Mouse (Mus musculus): Measurements from ENCODE around the gene Gm43064. TPM values are rescaled to one million over a fixed set of nuclear protein-coding genes. Genes with fewer than 3 reads are reported as not detected.
"Not testable (repeated sequence)": the region's sequence is repeated elsewhere in the genome, so short reads cannot be mapped to it uniquely, and the experiment has no call there.

Gene Gm43064
- polyA plus RNA-seq, 1 experiment from 2014 or later, result not detected

DNA sequence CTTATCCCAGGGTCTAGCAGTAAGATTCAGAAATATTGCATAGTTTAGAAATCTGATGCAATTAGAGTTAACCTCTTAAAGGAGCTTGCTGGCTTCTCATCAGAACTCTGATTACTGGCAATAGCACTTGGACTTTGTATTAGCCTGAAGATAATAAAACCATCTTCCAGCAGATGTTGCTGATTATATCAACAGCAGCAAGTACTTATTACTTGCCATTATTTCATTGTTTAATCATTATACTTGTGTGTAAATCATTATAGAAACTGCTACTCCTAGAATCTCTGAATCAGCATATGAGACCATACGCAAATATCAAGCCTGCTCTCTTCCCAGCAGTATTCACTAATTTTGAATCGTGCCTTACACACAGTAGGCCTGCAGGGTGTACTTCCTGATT lies 24.6 kb downstream of the Gm43064 start:
- WGBS, result 91% methylated on average over 2 of the region's 2 CpGs
- H3K9ac ChIP-seq (replicated peaks; ENCODE audit: low read depth), result no peak overlapping the region
- H3K4me1 ChIP-seq (ENCODE audit: insufficient read depth, low read depth, low read length), result no peaks in the 10 kb centered on the region
- H3K4me3 ChIP-seq (ENCODE audit: low read depth, low read length), result no peak overlapping the region
- H3K9me3 ChIP-seq (ENCODE audit: low read length), result no peaks in the 10 kb centered on the region
- H3K27me3 ChIP-seq (replicated peaks; ENCODE audit: insufficient read depth, low read length), result no peaks in the 10 kb centered on the region
- H3K27ac ChIP-seq (ENCODE audit: low read length), result no peak overlapping the region
- no peak overlapping the region for H3K4me2 ChIP-seq (replicated peaks; ENCODE audit: low read depth, low read length)
- DNase-seq (ENCODE audit: low spot score) (no peak), ATAC-seq (no peak)
- H3K36me3 ChIP-seq (ENCODE audit: insufficient read depth, low read length), result no peaks in the 10 kb centered on the region
- TF ChIP-seq EP300 (IDR thresholded peaks at IDR 0.05) (no peak), CTCF (IDR thresholded peaks at IDR 0.05) (no peak)

DNA sequence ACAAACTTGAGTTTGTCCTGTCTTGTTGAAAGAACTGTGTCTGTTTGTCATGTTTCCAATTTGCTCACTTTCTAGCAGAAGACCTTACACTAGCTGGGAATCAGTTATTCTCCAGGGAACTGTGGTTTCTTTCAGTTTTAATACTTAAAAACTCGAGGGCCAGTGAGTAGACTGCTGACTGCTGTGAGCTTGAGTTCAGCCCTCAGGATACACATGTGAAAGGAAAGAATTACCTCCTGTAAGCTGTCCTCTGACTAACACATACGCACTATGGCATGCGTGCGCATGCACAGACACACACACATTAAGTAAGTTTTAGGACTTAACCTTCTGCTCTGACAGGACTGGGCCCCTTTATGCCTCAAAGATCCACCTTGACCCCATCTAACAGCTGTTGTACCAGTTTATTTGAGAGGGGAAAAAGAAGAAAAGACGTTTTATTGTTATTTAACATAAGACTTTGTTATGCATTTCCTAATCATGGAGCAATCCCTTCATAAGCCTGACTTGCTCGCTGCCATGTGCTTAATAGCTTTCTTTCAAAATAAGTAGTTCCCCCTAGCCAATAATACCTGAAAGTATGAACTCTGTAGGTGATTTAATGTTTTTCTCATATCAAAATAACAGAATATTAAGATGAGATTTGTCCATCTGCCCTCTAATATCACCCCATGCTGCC lies 26.0 kb downstream of the Gm43064 start:
- no peak for ATAC-seq
- Histone ChIP-seq H3K4me1 (ENCODE audit: insufficient read depth, low read depth, low read length) (no peaks in the 10 kb centered on the region), H3K9me3 (ENCODE audit: low read length) (no peaks in the 10 kb centered on the region), H3K27ac (ENCODE audit: low read length) (no peak overlapping the region), H3K4me2 (replicated peaks; ENCODE audit: low read depth, low read length) (no peak overlapping the region), H3K4me3 (ENCODE audit: low read depth, low read length) (no peak overlapping the region), H3K27me3 (replicated peaks; ENCODE audit: insufficient read depth, low read length) (no peaks in the 10 kb centered on the region), H3K36me3 (ENCODE audit: insufficient read depth, low read length) (no peaks in the 10 kb centered on the region), H3K9ac (replicated peaks; ENCODE audit: low read depth) (no peak overlapping the region)
- TF ChIP-seq EP300 (IDR thresholded peaks at IDR 0.05), result no peak
- TF ChIP-seq CTCF (IDR thresholded peaks at IDR 0.05), result no peak
- WGBS, result 74% methylated on average over 6 of the region's 6 CpGs
- DNase-seq (ENCODE audit: low spot score), result no peak

DNA sequence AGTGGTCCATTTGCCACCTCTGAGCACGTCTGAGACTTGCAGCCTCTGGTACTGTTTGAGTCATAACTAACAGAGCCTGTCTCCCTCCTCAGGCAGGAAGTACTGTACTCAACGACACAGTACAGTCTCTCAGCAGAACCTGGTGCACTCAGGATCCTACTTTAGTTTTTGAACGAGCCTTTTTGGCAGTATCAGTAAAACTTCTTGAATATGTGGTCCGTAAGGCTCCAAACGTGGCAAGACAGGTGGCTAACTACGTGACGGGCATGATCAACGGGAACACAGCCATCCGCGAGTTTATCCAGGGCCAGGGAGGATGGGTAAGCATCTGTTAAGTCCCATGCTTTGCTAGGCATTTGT lies 26.6 kb downstream of the Gm43064 start:
- no peaks in the 10 kb centered on the region for H3K9me3 ChIP-seq (ENCODE audit: low read length)
- H3K27ac ChIP-seq (ENCODE audit: low read length), result no peak overlapping the region
- TF ChIP-seq CTCF (IDR thresholded peaks at IDR 0.05) (no peak), EP300 (IDR thresholded peaks at IDR 0.05) (no peak)
- no peaks in the 10 kb centered on the region for H3K36me3 ChIP-seq (ENCODE audit: insufficient read depth, low read length)
- H3K4me1 ChIP-seq (ENCODE audit: insufficient read depth, low read depth, low read length), result no peaks in the 10 kb centered on the region
- no peak overlapping the region for H3K4me2 ChIP-seq (replicated peaks; ENCODE audit: low read depth, low read length)
- no peak overlapping the region for H3K9ac ChIP-seq (replicated peaks; ENCODE audit: low read depth)
- no peak for ATAC-seq
- DNase-seq (ENCODE audit: low spot score), result no peak
- no peak overlapping the region for H3K4me3 ChIP-seq (ENCODE audit: low read depth, low read length)
- 68% methylated on average over 10 of the region's 10 CpGs for WGBS
- H3K27me3 ChIP-seq (replicated peaks; ENCODE audit: insufficient read depth, low read length), result no peaks in the 10 kb centered on the region

- H3K9me3 ChIP-seq (ENCODE audit: low read length), result no peaks in the 10 kb centered on the region
- no peaks in the 10 kb centered on the region for H3K4me1 ChIP-seq (ENCODE audit: insufficient read depth, low read depth, low read length)
- no peaks in the 10 kb centered on the region for H3K27me3 ChIP-seq (replicated peaks; ENCODE audit: insufficient read depth, low read length)
- H3K36me3 ChIP-seq (ENCODE audit: insufficient read depth, low read length), result no peaks in the 10 kb centered on the region
- no peak overlapping the region for H3K4me2 ChIP-seq (replicated peaks; ENCODE audit: low read depth, low read length)
- DNase-seq (ENCODE audit: low spot score) (no peak), ATAC-seq (no peak)
- no peak overlapping the region for H3K27ac ChIP-seq (ENCODE audit: low read length)
- 95% methylated on average over 5 of the region's 5 CpGs for WGBS
- TF ChIP-seq EP300 (IDR thresholded peaks at IDR 0.05) (no peak), CTCF (IDR thresholded peaks at IDR 0.05) (no peak)
- no peak overlapping the region for H3K4me3 ChIP-seq (ENCODE audit: low read depth, low read length)
- H3K9ac ChIP-seq (replicated peaks; ENCODE audit: low read depth), result no peak overlapping the region
Observed at GRCm38 (mm10) chr3:103836453-103836852, 27.1 kb downstream of the Gm43064 start.

DNA sequence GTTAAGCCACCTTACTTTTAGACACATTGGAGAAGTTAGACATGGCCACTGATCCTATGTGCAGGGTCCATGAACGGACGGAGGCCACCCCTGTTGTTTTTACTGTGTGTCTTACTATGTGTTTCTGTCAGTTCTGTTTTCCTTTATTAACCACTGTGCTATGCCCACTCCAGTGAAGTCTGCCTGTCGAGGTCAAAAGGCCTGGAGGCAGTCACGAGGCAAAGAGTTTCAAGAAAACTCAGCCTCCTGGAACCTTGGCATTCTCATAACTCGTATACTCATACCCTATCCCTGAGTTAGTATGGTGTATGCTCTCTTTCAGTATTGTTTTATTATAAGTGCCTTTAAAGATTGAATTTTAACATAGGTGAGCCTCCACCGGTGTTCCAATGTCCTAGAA lies 30.3 kb downstream of the Gm43064 start:
- no peaks in the 10 kb centered on the region for H3K9me3 ChIP-seq (ENCODE audit: low read length)
- 82% methylated on average over 6 of the region's 6 CpGs for WGBS
- DNase-seq (ENCODE audit: low spot score), result no peak

GRCm38 (mm10) chr3:103840195-103840594 lies 30.8 kb downstream of the Gm43064 start:
- H3K27me3 ChIP-seq (replicated peaks; ENCODE audit: insufficient read depth, low read length); H3K36me3 ChIP-seq (ENCODE audit: insufficient read depth, low read length); ATAC-seq; H3K4me3 ChIP-seq (ENCODE audit: low read depth, low read length); H3K4me1 ChIP-seq (ENCODE audit: insufficient read depth, low read depth, low read length); DNase-seq (ENCODE audit: low spot score); H3K9me3 ChIP-seq (ENCODE audit: low read length); H3K9ac ChIP-seq (replicated peaks; ENCODE audit: low read depth); H3K27ac ChIP-seq (ENCODE audit: low read length); H3K4me2 ChIP-seq (replicated peaks; ENCODE audit: low read depth, low read length): not testable (repeated sequence)
- 78% methylated on average over 3 of the region's 3 CpGs for WGBS

More for the DNA sequence above, 30.3 kb downstream of the Gm43064 start:
- Histone ChIP-seq H3K27me3 (replicated peaks; ENCODE audit: insufficient read depth, low read length) (no peaks in the 10 kb centered on the region), H3K4me3 (ENCODE audit: low read depth, low read length) (no peak overlapping the region), H3K4me2 (replicated peaks; ENCODE audit: low read depth, low read length) (no peak overlapping the region), H3K9ac (replicated peaks; ENCODE audit: low read depth) (no peak overlapping the region), H3K4me1 (ENCODE audit: insufficient read depth, low read depth, low read length) (no peaks in the 10 kb centered on the region), H3K36me3 (ENCODE audit: insufficient read depth, low read length) (no peaks in the 10 kb centered on the region), H3K27ac (ENCODE audit: low read length) (no peak overlapping the region)
- no peak for ATAC-seq
- TF ChIP-seq EP300 (IDR thresholded peaks at IDR 0.05) (no peak), CTCF (IDR thresholded peaks at IDR 0.05) (no peak)

GRCm38 (mm10) chr3:103840946-103841345 lies 31.6 kb downstream of the Gm43064 start:
- H3K36me3 ChIP-seq (ENCODE audit: insufficient read depth, low read length); H3K27ac ChIP-seq (ENCODE audit: low read length); H3K27me3 ChIP-seq (replicated peaks; ENCODE audit: insufficient read depth, low read length); H3K9ac ChIP-seq (replicated peaks; ENCODE audit: low read depth); H3K4me1 ChIP-seq (ENCODE audit: insufficient read depth, low read depth, low read length); H3K9me3 ChIP-seq (ENCODE audit: low read length); H3K4me2 ChIP-seq (replicated peaks; ENCODE audit: low read depth, low read length); DNase-seq (ENCODE audit: low spot score); H3K4me3 ChIP-seq (ENCODE audit: low read depth, low read length); ATAC-seq: not testable (repeated sequence)
- WGBS, result 89% methylated on average over 7 of the region's 7 CpGs
